Mouse (Mus musculus) G1E (cell line): Measurements from ENCODE around the gene Myo1b. TPM values are rescaled to one million over a fixed set of nuclear protein-coding genes. Genes with fewer than 3 reads are reported as not detected.

Source experiments
- ATAC-seq: 2 replicates; pipeline ENCODE4 v1.8.0; 2016; ENCODE audit warnings: mild to moderate bottlenecking; ENCODE audit not compliant: insufficient number of reproducible peaks, poor library complexity, low FRiP score, severe bottlenecking; ENCODE audit errors: extremely low read depth
- DNase-seq: peaks from one replicate; pipeline ENCODE4 v3.0.0; 2012; ENCODE audit warnings: low spot score
- H3K27me3 ChIP-seq: 2 replicates; pipeline ENCODE4 v1.6.1; 2012; ENCODE audit warnings: mild to moderate bottlenecking, low read length, inconsistent platforms; ENCODE audit not compliant: insufficient read depth
- H3K36me3 ChIP-seq: replicated peaks from 2 replicates; pipeline ENCODE3; 2012; ENCODE audit warnings: mild to moderate bottlenecking, inconsistent platforms
- H3K4me1 ChIP-seq: 2 replicates; pipeline ENCODE4 v1.6.1; 2012; ENCODE audit warnings: low read depth, low read length, inconsistent platforms, mixed read lengths; ENCODE audit not compliant: insufficient read depth
- H3K4me3 ChIP-seq: 2 replicates; pipeline ENCODE4 v1.5.1; 2012; ENCODE audit warnings: low read depth, mild to moderate bottlenecking, inconsistent platforms, low read length, moderate library complexity, mixed read lengths
- H3K9me3 ChIP-seq: replicated peaks from 2 replicates; pipeline ENCODE4 v1.6.1; 2012; ENCODE audit warnings: inconsistent platforms
- CTCF ChIP-seq: IDR thresholded peaks from 2 replicates; pipeline ENCODE4 v1.5.1; 2012; ENCODE audit warnings: low read depth, low read length, inconsistent platforms, mixed read lengths
- GATA1 ChIP-seq: IDR thresholded peaks from 2 replicates; pipeline ENCODE4 v1.6.1; 2012; ENCODE audit warnings: borderline replicate concordance, low read length, inconsistent platforms, mixed read lengths
- GATA2 ChIP-seq: IDR thresholded peaks from 2 replicates; pipeline ENCODE4 v1.6.1; 2012; ENCODE audit warnings: low read depth, low read length, inconsistent platforms, borderline replicate concordance
- POLR2AphosphoS5 ChIP-seq: IDR thresholded peaks from 2 replicates; pipeline ENCODE4 v1.6.1; 2012; ENCODE audit warnings: low read depth, low read length, inconsistent platforms; ENCODE audit not compliant: insufficient replicate concordance
- TAL1 ChIP-seq: conservative IDR thresholded peaks from 2 replicates; pipeline ENCODE4 v1.6.1; 2012; ENCODE audit warnings: low read depth, low read length, inconsistent platforms, mixed read lengths
- polyA plus RNA-seq: library from polyadenylated mRNA; stranded (reverse); fragments of >175 nt; gene quantifications from 2 replicates; pipeline ENCODE4 v1.2.3, GENCODE M21; 2012
- total RNA-seq, 2 experiments: library from RNA; stranded (forward) in 1 of 2; stranded (reverse) in 1 of 2; fragments of 200-1000 nt in 1 of 2; fragments of >200 nt in 1 of 2; fragmentation: Nextera tagmentation in 1 of 2; gene quantifications; 2 replicates each; pipeline ENCODE4 v1.2.3; 2014 to 2017

Myo1b gene
- total RNA-seq (2014; fragmentation: Nextera tagmentation) (not detected in 2 replicates), total RNA-seq (2017) (0.23 and 0.98 TPM in 2 replicates), polyA plus RNA-seq (not detected in 2 replicates)

DNA sequence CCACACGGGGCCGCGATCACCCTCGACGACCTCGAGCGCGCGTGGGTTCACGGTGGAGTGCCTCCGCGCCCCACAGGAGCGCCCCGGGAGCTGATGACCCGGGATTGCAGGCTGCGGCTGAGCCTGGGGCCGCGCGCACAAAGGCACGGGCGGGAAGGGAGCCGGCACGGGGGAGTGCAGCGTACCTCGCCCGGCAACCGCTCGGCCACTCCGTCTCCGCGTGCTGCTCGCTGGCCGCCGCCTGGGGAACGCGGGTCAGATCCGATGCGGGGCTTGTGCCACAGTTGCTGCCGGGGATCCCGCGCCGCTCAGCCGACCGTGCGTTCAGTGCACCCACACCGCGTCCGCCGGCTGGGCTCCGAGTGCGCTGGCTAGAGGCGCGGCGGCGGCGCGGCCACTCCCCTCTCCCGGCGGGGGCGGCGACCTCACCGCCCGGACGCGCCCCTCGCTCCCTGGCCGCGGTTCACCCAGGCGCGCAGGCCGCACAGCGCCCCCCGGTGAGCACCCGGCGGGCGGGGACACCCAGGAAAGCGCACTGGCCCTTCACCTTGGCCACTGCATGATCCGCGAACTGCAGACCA lies at the start of gene Myo1b:
Gene Myo1b (minus strand): TSS at position 496 of the 581 bp plus-strand sequence.
- H3K4me1 ChIP-seq: no peaks in the 10 kb centered on the region
- no peaks in the 10 kb centered on the region for H3K36me3 ChIP-seq
- TF ChIP-seq CTCF (no peak), POLR2AphosphoS5 (no peak), TAL1 (no peak)
- peaks cover 11% of the 10 kb centered on the region for H3K9me3 ChIP-seq
- no peaks in the 10 kb centered on the region; the same call in 1 of the 2 replicates for H3K27me3 ChIP-seq
- H3K4me3 ChIP-seq: peak within 1 kb of the TSS; percentile 5; the same call in 1 of the 2 replicates
- ATAC-seq: no peak
- no peak for DNase-seq

GRCm38 (mm10) chr1:51964647-51965046 lies 48.8 kb upstream of the Myo1b start:
- Histone ChIP-seq H3K9me3 (no peaks in the 10 kb centered on the region), H3K4me3 (no peak overlapping the region), H3K27me3 (peaks cover 3% of the 10 kb centered on the region; the same call in 1 of the 2 replicates), H3K4me1 (no peaks in the 10 kb centered on the region), H3K36me3 (no peaks in the 10 kb centered on the region)
- no peak for ATAC-seq
- no peak for DNase-seq
- TF ChIP-seq CTCF (no peak), POLR2AphosphoS5 (no peak), GATA1 (no peak)

DNA sequence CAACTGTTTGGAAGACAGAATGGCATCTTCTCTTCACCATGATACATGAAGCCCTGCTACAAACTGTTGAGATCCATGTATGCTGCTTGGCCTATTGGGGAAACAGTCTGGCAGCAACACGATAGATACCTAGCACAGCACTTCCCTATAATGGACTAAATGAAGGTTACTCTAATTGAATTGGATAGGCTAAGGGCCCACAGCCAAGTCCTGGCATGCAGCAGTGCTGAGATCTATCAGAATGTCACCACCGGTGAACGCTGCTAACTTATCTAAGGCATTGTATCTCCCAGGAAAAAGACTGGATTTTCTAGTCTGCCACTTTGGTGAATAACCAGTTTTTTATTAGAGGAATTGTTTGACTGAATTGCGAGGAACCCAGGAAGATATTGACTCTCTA lies 31.2 kb upstream of the Myo1b start:
- ATAC-seq (no peak), DNase-seq (no peak)
- TF ChIP-seq GATA2: no peak
- no peak for TF ChIP-seq CTCF
- Histone ChIP-seq H3K9me3 (no peaks in the 10 kb centered on the region), H3K4me3 (no peak overlapping the region), H3K27me3 (no peaks in the 10 kb centered on the region), H3K36me3 (no peaks in the 10 kb centered on the region), H3K4me1 (no peaks in the 10 kb centered on the region)

GRCm38 (mm10) chr1:51944755-51945154 lies 28.9 kb upstream of the Myo1b start:
- no peak for TF ChIP-seq GATA1
- TF ChIP-seq CTCF: peak; percentile 6; the same call in 1 of the 2 replicates
- DNase-seq: peak; percentile 8
- H3K36me3 ChIP-seq: no peaks in the 10 kb centered on the region
- ATAC-seq: no peak
- no peaks in the 10 kb centered on the region for H3K9me3 ChIP-seq
- no peak overlapping the region for H3K4me3 ChIP-seq
- no peaks in the 10 kb centered on the region for H3K27me3 ChIP-seq
- no peaks in the 10 kb centered on the region for H3K4me1 ChIP-seq

GRCm38 (mm10) chr1:51938357-51938756 lies 22.5 kb upstream of the Myo1b start:
- Histone ChIP-seq H3K9me3 (no peaks in the 10 kb centered on the region), H3K4me3 (no peak overlapping the region), H3K36me3 (no peaks in the 10 kb centered on the region), H3K27me3 (peaks cover 3% of the 10 kb centered on the region; the same call in 1 of the 2 replicates), H3K4me1 (no peaks in the 10 kb centered on the region)
- ATAC-seq: no peak
- no peak for DNase-seq
- TF ChIP-seq GATA1 (no peak), CTCF (no peak), POLR2AphosphoS5 (no peak), GATA2 (no peak), TAL1 (no peak)

- Histone ChIP-seq H3K27me3 (peaks cover 5% of the 10 kb centered on the region; the same call in 1 of the 2 replicates), H3K4me1 (no peaks in the 10 kb centered on the region), H3K9me3 (no peaks in the 10 kb centered on the region), H3K36me3 (no peaks in the 10 kb centered on the region), H3K4me3 (no peak overlapping the region)
- ATAC-seq (no peak), DNase-seq (no peak)
- TF ChIP-seq GATA1 (no peak), TAL1 (no peak), CTCF (no peak), GATA2 (no peak), POLR2AphosphoS5 (no peak)
These were observed 19.1 kb upstream of the Myo1b start for GRCm38 (mm10) chr1:51935006-51935405.

GRCm38 (mm10) chr1:51934176-51934924 lies 18.5 kb upstream of the Myo1b start:
- Histone ChIP-seq H3K4me3 (no peak overlapping the region), H3K27me3 (peaks cover 5% of the 10 kb centered on the region; the same call in 1 of the 2 replicates), H3K9me3 (no peaks in the 10 kb centered on the region), H3K4me1 (no peaks in the 10 kb centered on the region), H3K36me3 (no peaks in the 10 kb centered on the region)
- DNase-seq (no peak), ATAC-seq (no peak)
- TF ChIP-seq CTCF: no peak
- no peak for TF ChIP-seq GATA1
- no peak for TF ChIP-seq GATA2
